Mouse (Mus musculus): ENCODE measurements at regions not wholly inside any gene's neighbourhood (a gene's known extent, or its start where the extent isn't known, plus 50 kb on each side); places are given as distances from the start of the nearest gene placed in this dataset.

- TF ChIP-seq CTCF (IDR thresholded peaks at IDR 0.05; ENCODE audit: low read depth, low read length) (no peak), GATA2 (IDR thresholded peaks at IDR 0.05; ENCODE audit: borderline replicate concordance, low read depth, low read length) (no peak), TAL1 (conservative IDR thresholded peaks at IDR 0.05; ENCODE audit: low read depth, low read length) (no peak), POLR2AphosphoS5 (IDR thresholded peaks at IDR 0.05; ENCODE audit: insufficient replicate concordance, low read depth, low read length) (no peak)
Observed at GRCm38 (mm10) chr3:157750266-157750665, 174.6 kb downstream of the Cth start.

Measured in G1E (cell line).